Mouse (Mus musculus) frontal cortex, adult 2 months (tissue): Measurements from ENCODE around the gene Slc10a6. TPM values are rescaled to one million over a fixed set of nuclear protein-coding genes. Genes with fewer than 3 reads are reported as not detected.

Experiments
- DNase-seq, 2 experiments: peaks; one replicate each; pipeline ENCODE4 v3.0.0; 2022; ENCODE audit warnings: low spot score in 1 of 2; ENCODE audit errors: extremely low spot score in 1 of 2
- polyA plus RNA-seq: library from polyadenylated mRNA; depleted of rRNA; stranded (reverse); fragments of >200 nt; gene quantifications from 2 replicates; pipeline ENCODE4 v1.2.3, GENCODE M21; 2012

Gene Slc10a6
- polyA plus RNA-seq, 1 experiment: 0.08 TPM

DNA sequence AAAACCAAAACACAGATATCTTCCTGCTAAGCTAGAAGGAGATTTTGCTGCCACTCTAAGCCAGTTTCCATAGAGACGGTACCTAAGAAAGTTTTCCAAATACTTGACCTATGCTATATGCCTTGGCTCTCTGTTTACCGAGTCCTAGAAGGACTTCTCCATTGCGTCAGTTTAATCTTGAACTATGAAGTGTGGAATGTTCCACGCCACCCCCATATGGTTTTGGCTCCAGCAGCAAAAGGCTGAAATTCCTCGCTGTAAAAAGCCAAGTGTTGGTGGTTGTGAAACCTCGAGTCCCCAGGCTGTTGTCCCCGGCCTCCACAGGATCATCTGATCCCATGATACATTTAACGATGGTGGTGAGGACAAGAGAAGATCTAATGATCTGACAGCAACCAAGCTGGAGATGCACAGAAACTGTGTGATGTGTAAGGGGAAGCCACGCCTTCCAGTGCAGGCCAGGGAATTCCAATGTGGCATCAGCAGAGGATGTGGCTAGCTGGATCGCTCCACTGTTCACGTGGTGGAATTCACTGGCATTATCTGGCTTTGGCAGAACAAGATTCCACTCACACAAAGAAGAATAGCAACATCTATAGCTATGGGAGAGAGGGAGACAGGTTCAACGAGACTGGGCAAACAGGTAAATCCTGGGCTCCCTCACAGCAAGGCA lies 8.8 kb downstream of the Slc10a6 start:
- peak in 1 of 2 experiments; percentile 12 for DNase-seq

DNA sequence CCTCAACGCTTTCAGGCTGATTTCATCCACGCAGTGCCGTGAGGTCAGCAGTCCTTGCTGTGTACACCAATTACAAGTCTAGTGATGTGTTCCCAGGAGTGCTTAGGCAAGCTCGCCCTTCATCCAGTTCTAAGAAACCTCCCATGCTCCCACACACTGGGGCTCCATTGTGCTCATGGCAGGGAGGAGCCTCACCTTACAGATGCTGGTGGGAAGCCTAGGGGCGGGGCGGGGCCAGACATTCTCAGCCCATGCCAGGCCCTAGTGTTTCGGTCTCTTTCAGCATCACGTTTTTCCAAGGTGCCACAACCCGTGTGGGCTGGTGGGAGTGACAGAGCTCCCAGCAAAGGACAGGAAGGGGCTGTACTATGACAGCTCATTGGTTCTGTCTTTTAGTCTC lies 12.0 kb downstream of the Slc10a6 start:
- DNase-seq: no peak

DNA sequence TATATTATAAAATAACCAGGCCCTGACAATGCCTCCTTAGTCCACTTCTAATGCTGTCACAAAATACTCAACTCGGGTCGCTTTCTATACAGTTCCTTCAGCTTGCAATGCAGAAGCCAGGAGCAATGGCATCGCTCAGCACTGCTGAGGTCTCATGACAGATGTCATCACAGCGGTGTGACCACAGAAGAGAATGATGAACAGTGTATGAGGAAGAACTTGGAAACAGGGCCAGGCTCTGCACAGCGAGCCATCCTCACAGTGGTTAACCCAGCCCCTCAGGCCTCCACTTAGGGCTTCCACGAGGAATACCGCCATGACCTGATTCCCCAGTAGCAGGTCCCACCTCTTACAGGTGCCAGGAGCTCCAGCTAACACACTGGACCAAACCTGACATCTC lies 14.8 kb downstream of the Slc10a6 start:
- no peak for DNase-seq

DNA sequence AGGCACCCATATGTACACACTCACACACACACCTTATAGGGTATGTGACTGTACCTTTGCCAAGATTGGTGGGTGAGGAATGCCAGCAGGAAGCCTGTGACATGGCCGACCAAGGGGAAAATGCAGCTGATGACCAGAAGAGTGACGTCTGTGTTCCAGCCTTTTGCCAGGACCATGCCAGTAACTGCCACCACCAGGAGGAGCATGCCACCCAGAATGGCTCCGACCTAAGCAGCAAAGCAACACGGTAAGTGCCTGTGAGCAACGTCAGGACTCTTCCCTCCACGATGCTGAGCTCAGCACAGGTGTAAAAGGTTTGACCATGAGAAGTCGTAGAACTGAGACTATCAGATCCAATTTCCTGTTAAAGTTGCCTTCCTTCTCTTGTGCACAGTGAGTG lies 16.9 kb downstream of the Slc10a6 start:
- DNase-seq: no peak

DNA sequence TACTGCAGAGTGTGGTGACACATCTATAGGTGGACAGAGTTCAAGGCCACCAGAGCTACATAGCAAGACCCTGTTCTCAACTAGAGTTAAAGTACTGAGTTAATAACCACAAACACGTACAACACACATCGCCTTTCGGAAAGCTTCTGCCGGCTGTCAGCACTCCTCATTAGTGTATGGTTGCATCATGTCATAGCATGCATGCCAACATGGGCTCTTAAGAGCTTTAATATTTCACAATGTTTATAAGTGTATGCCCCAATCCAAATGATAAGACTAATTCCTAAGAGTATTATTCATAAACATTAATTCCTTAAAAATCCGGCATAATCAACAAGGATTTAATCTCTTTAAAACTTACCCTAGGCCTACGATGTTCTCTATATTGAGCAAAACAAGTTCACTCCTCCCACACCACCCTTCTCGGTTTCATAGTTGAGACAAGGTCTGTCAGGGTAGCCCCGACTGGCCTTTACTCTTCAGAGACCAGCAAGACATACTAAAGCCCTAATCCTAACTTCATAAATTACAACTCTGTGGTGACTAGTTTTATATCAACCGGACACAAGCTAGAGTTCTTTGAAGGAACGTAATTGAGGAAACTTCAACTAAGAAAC lies 18.2 kb downstream of the Slc10a6 start:
- DNase-seq: no peak

DNA sequence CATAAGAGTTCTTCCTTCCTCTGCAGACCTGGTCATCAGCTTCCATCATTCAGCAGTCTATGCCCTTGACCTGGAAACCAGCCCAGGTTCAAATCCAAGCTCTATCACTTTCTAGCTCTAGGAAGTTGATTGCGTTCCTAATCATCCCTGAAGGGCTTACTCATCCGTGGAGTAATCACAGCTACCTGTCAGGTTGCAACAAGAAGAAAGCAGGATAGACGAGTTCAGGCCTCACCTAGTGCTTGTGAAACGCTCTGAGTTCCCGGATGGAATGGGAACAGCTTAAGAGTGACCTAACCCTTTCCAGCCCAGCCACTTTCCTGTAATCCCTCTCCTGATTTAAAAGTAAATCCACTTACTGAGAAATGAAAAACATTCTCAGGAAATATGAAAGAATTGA lies 19.1 kb downstream of the Slc10a6 start:
- DNase-seq: no peak

DNA sequence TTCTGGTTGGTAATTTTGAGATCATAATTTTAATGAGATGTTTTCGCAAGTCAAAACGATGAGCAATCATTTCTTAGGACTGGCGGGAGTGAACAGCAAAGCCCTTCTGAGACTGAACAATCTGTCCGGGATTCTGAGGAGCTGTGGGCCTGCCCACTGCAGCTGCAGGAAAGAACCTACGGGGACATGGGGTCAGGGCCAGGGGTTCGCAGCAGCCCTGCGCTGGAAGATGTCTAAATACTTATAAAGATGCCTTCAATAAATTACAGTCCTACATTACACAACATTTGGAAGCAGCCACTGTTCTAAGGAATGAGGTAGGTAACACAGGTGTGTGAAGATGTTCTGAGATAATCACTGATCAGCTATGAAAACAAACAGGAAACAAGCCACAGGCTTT lies 23.5 kb downstream of the Slc10a6 start:
- no peak for DNase-seq

DNA sequence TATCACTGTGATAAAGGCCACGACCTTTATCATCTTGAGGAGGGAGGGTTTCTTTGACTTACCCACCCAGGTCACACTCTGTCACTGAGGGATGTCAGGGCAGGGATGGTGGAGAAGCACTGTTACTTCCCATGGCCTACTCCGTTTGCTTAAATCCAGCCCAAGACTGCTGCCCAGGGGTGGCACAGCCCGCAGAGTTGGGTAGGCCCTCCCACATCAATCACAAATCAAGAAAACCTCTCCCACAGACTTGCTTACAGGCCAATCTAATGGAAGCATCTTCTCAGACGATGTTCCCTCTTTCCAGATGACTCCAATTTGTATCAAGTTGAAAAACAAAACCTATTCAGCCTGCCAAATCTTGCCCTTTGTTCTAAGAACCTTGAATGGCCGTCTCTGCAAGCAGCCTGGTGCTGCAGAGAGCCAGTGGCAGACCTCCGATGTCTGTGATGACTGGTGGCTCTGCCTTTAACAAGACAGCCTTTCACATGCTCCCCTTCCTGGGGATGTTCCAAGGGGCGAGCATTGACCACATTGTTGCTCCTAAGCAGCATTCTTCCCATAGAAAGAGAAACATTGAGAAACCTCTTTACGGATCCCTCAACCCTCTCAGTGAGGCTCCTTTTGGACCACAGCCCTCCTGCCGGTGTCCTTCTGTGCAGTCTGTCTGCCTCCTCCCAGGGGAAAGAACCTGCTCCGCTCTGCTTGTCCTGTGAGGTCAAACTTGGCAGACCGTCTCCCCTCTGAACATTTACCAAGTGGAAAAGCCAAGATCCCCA lies 25.9 kb downstream of the Slc10a6 start:
- no peak for DNase-seq

DNA sequence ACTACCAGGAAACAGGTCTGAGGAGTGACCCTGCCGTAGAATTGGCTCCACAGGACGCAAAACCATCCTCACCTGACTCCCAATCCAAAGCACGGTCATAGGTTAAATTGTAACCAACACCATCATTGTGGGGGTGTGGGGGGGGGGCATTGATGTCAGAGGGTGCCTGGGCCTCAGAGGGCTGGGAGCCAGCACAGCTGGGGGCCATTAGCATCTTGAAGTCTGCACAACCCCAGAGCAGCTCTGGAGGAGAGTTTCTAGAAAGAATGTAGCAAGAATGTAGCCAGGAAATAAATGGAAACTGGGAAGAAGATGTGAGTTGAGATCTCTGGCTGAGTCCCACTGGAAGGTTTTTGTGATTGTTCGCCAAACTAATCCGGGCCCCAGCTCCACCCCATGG lies 30.3 kb downstream of the Slc10a6 start:
- DNase-seq: no peak

DNA sequence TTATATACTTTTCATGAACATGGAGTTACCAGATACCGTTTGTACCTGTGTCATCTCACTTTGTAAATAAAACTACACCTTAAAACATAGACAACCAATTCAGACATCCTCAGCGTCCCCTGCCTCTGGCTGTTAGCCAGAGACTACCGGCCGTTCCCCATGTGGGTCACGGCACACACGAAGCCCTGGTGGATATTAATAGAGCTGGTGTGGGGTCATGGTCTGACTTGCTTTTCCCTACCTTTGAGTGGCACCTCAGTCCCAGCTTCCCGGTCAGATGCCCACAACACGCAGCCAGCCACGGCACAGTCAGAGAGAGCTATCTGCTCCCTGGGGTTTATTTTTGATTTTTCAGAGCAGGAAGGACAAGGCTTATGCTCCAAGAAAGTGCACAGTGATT lies 30.9 kb downstream of the Slc10a6 start:
- DNase-seq: no peak

DNA sequence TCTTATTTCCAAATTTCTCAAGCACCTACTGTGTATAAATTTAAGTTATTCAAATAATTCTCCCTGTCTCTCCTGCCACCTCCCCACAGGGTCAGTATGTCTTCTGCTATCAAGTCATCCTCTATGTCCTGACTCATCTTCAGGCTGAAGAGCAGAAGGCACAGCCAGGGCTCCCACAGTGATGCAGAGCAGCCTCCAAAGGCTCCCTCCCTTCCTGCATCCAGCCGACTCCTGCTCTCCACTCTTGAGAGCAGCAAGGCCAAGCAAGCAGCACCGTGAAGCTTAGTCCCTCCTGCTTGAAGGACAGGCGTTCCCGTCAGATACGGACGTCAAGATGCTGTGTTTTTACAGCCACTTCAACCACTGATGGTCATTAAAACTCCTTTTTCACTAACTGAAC lies 31.6 kb downstream of the Slc10a6 start:
- no peak for DNase-seq

DNA sequence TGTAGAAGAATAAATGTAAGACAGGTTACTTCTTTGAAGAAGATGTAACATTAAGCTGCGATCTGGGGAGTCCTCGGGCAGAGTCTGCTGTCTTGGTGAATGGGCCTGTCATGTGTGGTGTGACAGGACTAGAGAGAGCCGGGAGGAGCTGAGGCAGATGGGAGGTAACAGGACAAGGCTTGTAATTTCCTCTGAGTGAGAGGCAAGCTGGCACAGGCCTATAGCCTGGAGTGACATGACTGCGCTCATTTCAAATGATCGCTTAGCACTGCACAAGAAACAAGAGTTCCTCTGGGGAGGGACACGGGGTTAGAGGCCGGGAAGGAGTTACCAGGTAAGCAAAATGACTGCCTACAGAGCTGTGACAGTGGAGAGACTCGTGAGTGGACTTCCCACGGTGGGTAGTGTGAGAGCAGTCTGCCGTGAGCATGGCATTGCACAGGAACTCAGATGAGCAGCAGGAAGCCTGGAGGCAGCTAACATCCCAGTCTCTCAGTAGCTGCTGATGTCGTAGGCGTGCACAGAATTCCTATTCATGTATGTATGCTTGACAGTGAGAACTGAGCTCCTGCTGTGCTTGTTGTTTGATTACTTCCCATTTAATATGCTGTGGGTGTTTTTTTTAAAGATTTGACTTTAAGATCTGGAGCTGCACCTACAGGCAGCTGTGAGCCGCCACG lies 32.6 kb downstream of the Slc10a6 start:
- DNase-seq: no peak

DNA sequence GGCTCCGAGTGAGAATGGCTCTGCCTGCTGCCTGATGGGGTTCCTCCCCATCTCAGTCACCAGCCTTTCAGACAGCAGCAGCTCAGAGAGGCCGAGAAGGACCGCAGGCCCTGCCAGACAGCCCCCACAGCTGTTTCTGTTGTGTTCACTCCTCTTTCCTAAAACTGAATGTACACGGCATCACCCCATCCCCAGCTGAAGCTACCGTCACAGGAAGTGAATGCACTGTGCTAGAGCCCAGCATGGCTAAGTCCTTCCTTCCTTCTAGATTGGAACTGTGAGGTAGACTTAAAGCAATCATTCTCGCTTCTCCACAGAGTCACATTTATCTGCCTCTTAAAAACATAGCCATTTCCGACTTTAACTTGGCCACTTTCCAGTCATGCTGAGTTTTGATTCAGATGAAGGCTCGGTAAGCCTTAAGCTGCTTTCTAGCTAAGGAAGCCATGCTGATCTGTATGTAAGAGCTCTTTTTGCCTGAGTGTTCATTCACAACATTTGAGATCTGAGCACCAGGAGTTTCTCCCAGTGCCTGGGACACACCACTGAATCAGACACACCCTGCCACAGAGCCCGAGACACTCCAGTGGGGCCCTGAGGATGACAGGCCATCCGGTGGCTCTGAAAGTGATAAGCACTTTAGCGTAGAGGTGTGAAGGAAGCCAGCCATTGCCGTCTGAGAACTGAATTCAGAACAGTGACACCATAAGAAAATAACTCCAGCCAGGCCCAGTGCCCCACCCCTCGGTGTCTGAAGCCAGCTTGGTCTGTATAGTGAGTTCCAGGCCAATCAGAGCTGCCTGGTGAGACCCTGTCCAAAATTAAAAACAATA lies 33.6 kb downstream of the Slc10a6 start:
- no peak for DNase-seq

DNA sequence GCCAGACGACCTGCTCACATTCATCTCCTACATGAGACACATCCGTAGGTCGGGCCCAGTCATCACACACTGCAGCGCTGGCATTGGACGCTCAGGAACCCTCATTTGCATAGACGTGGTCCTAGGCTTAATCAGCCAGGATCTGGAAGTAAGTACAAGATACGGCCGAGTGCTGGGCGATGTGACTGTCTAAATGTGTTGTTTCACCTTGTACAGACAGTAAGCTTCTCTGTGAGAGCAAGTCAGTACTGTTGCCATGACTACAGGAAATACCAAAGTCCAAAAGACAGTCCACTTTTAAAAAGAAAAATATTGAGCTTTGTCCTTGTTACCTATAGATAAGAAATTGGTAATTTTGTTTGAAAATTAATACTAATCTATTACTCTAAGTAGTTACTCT lies 35.6 kb downstream of the Slc10a6 start:
- no peak for DNase-seq

DNA sequence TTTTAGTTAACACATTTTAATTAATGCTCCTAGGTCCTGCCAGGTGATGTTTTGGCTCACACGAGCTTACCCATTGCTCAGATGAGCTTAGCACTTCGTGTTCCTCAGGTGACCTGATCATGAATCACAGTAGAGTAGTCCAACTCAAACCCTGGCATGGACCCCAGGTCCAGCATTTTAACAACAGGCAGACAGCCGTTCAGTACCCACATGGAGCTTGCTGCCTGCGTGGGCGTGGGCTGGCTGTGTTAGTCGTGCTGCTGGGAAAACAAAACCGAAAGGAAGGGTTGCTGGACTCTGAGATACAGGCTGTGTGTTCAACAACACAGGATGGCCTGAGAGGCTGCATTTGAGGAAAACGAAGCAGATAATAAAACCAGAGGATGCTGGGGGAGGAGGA lies 36.5 kb downstream of the Slc10a6 start:
- peak in 1 of 2 experiments; percentile 42 for DNase-seq

DNA sequence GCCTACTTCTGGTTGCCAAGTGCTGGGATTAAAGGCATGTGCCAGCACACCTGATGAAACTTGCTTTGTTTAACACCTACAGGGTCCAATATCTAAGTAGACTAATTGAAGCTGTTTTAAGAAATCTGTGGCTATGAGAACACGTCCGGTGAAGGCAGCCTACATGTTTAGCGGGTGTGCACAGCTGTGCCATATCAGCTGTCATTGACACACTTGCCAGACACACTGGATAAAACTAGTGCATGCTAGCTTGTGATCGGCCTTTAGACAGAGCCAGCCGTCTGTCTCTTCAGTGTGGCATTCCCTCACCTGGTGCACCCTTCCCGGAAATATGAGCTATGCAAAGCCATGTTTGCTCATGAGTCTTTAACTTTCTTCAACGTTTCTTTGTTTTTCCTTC lies 37.4 kb downstream of the Slc10a6 start:
- DNase-seq: no peak

DNA sequence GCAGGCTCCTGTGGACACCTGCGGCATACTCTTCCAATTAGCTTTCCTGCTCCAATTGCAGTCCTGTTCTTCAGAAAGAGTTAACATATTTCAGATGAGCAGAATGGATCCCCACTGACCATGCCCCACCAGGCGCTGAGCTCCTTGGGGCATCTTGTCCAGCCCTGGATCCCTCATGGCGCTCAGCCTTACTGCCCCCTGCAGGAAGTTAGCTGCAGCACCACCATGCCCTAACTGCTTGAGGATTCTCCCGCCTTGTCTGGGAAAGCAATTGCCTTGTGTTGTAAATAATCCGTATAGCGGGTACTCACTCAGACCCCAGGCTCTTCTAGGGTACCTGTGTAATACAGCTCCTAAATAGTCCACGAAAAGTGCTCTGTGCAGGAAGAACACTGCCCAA lies 42.0 kb downstream of the Slc10a6 start:
- no peak for DNase-seq

DNA sequence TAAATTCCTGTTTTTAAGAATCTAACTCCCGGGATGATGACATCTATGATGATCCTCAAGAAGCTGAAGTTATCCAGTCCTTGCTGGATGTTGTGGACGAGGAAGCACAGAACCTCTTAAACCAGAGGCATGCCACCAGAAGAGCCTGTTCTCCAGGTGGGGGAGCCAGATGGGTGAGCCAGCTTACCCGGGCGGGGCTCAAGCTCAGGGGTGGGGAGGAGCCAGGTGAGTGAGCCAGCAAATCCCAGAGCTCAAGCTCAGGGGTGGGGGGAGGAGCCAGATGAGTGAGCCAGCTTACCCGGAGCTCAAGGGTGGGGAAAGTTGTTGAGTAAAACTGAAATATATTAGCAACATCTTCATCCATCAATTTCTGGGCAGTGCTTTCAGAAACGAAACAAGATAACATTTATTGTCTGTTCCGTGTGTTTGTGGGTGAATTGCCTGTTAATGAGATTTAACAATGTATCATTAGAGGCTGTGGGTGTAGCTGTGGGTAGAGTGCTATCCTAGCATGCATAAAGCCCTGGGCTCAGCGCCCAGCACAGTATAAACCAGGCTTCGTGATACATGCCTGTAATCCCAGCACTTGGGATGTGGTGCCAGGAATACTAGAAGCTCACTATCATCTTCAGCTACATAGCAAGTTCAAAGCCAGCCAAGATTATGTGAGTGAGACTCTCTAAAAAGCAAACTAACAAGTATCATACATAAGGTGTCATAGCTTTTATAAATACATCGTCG lies 49.4 kb downstream of the Slc10a6 start:
- DNase-seq: no peak

DNA sequence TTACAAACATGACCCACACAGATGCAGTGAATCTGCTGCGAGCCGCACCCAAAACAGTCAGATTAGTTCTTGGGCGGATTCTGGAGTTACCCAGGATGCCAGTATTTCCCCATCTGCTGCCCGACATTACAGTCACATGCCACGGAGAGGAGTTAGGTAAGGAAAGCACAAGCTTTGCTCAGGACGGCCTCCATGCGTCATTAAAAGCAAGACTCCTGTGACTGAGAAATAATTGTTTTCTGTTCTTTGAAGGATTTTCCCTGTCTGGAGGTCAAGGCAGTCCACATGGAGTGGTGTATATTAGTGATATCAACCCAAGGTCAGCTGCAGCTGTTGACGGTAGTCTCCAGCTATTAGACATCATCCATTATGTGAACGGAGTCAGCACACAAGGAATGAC lies 59.8 kb downstream of the Slc10a6 start:
- DNase-seq: no peak

DNA sequence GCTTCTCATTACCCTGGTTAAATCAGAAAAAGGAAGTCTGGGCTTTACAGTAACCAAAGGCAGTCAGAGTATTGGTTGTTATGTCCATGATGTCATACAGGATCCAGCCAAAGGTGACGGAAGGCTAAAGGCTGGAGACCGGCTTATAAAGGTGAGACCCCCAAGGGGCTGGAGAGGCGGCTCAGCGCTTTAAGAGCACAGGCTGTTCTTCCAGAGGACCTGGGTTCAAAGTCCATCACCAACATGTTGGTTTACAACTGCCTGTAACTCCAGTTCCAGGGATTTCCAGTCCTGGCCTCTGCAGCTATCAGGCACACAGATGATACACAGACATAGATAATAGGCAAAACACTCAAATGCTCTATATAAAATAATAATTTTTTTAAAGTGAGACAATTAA lies 61.2 kb downstream of the Slc10a6 start:
- DNase-seq: no peak
